Mouse (Mus musculus) cerebellum, adult 9-11 months (tissue): ENCODE measurements at regions not wholly inside any gene's neighbourhood (a gene's known extent, or its start where the extent isn't known, plus 50 kb on each side); places are given as distances from the start of the nearest gene placed in this dataset.

Experiments used
- DNase-seq: peaks from one replicate; pipeline ENCODE4 v3.0.0; 2022

GRCm38 (mm10) chrX:47330969-47331368 is 561.8 kb downstream of the Smarca1 start:
- DNase-seq, result no peak

- DNase-seq, result no peak
Measured at GRCm38 (mm10) chrX:47328817-47329216, 564.0 kb downstream of the Smarca1 start.

- no peak for DNase-seq
Measured at GRCm38 (mm10) chrX:47315810-47316209, 577.0 kb downstream of the Smarca1 start.

- DNase-seq, result no peak
Measured at GRCm38 (mm10) chrX:47307140-47307539, 585.6 kb downstream of the Smarca1 start.

GRCm38 (mm10) chrX:47303547-47303946 is 589.2 kb downstream of the Smarca1 start:
- no peak for DNase-seq

- DNase-seq, result peak; percentile 2
Measured at GRCm38 (mm10) chrX:47292548-47293147, 600.1 kb downstream of the Smarca1 start.
